In genomic region chr2:14820946-14821345, GRCm38 (mm10) we compare ENCODE assay signal across 24 mouse cellular contexts.
DNase-seq lines count a peak whose midpoint lies in the region; ATAC-seq lines count a peak whose summit lies in the region.
"Had no signal": no experiment of that assay in that cellular context is flagged by ENCODE, and none has a peak within 500 bp of the region (broad histone marks: within the 10 kb centered on the region; RNA-seq: fewer than 3 reads in every experiment).

No protein-coding gene starts in this region.

- no peaks in the 10 kb centered on the region for H3K36me3 ChIP-seq in heart, embryonic 14.5 days (ENCODE audit: control insufficient read depth, insufficient read depth, low read length)
- H3K36me3 ChIP-seq in hindbrain, embryonic 12.5 days = no peaks in the 10 kb centered on the region
- H3K36me3 ChIP-seq: embryonic facial prominence, embryonic 15.5 days; forebrain, embryonic 10.5 days; forebrain, embryonic 15.5 days; G1E had no signal

- no peak overlapping the region for H3K9ac ChIP-seq in heart, embryonic 14.5 days (ENCODE audit: low read length)
- H3K9ac ChIP-seq in hindbrain, embryonic 12.5 days = no peak overlapping the region
- H3K9ac ChIP-seq: embryonic facial prominence, embryonic 15.5 days; forebrain, embryonic 15.5 days had no signal

- H3K27me3 ChIP-seq in heart, embryonic 14.5 days (ENCODE audit: control insufficient read depth, insufficient read depth, low read length) = no peaks in the 10 kb centered on the region
- H3K27me3 ChIP-seq in hindbrain, embryonic 12.5 days = no peaks in the 10 kb centered on the region
- H3K27me3 ChIP-seq: embryonic facial prominence, embryonic 15.5 days; forebrain, embryonic 15.5 days had no signal

- no peak overlapping the region for H3K4me2 ChIP-seq in heart, embryonic 14.5 days (ENCODE audit: low read length)
- no peak overlapping the region for H3K4me2 ChIP-seq in hindbrain, embryonic 12.5 days (replicated peaks)
- H3K4me2 ChIP-seq: embryonic facial prominence, embryonic 15.5 days; forebrain, embryonic 15.5 days had no signal

- H3K9me3 ChIP-seq in heart, embryonic 14.5 days (ENCODE audit: control insufficient read depth, low read length) = no peaks in the 10 kb centered on the region
- no peaks in the 10 kb centered on the region for H3K9me3 ChIP-seq in hindbrain, embryonic 12.5 days (replicated peaks)
- H3K9me3 ChIP-seq: embryonic facial prominence, embryonic 15.5 days; forebrain, embryonic 10.5 days; forebrain, embryonic 15.5 days; G1E had no signal

- DNase-seq in heart, adult 9 months (ENCODE audit: low spot score in 2 of 2) = no peak
- peak; percentile 61 for DNase-seq in ovary, adult 18-20 months (ENCODE audit: low spot score)
- no peak for DNase-seq in ovary, postnatal 10 days (ENCODE audit: low spot score)
- peak; percentile 76 for DNase-seq in adrenal gland, adult 8-10 months
- peak; percentile 31 for DNase-seq in adrenal gland, postnatal 25 days
- DNase-seq in spleen, adult 12 weeks (ENCODE audit: low spot score) = no peak
- DNase-seq: B cell, adult 2 months; cerebellum, adult 2 months; cerebellum, postnatal 10 days; gastrocnemius, postnatal 36 days; heart, adult 2 months; heart, postnatal 36 days; kidney, adult 8-10 months had no signal

- no peak overlapping the region for H3K4me3 ChIP-seq in heart, embryonic 14.5 days (ENCODE audit: control insufficient read depth in 1 of 2, insufficient read depth in 1 of 2, low read depth in 1 of 2, low read length in 2 of 2)
- no peak overlapping the region for H3K4me3 ChIP-seq in hindbrain, embryonic 12.5 days
- H3K4me3 ChIP-seq: embryonic facial prominence, embryonic 15.5 days; erythroblast, embryonic 14.5 days; forebrain, embryonic 10.5 days; forebrain, embryonic 15.5 days; heart, adult 2 months had no signal

- ATAC-seq in heart, embryonic 14.5 days (ENCODE audit: insufficient number of reproducible peaks, insufficient read depth, low FRiP score, low read depth) = no peak
- ATAC-seq in hindbrain, embryonic 12.5 days (ENCODE audit: low FRiP score) = no peak
- ATAC-seq: CD4-positive, CD25-positive, alpha-beta regulatory T cell, adult 4 months; forebrain, embryonic 15.5 days; hindbrain, embryonic 16.5 days; inflammation-experienced regulatory T-cells, adult 6 months; intestine, postnatal 0 days had no signal

- H3K27ac ChIP-seq in heart, embryonic 14.5 days (replicated peaks in 1 of 2; ENCODE audit: control insufficient read depth in 1 of 2, insufficient read depth in 1 of 2, low read depth in 2 of 2, low read length in 2 of 2) = peak overlapping the region; percentile 41 to 59
- no peak overlapping the region for H3K27ac ChIP-seq in hindbrain, embryonic 12.5 days
- H3K27ac ChIP-seq: embryonic facial prominence, embryonic 15.5 days; forebrain, embryonic 10.5 days; forebrain, embryonic 15.5 days; heart, adult 2 months had no signal

- H3K4me1 ChIP-seq in heart, embryonic 14.5 days (ENCODE audit: control insufficient read depth in 2 of 2, insufficient read depth in 2 of 2, low read length in 2 of 2) = peaks cover 5 to 27% of the 10 kb centered on the region in 2 experiments
- H3K4me1 ChIP-seq in hindbrain, embryonic 12.5 days = no peaks in the 10 kb centered on the region

- 28% methylated on average over 2 of the region's 2 CpGs for WGBS in heart, embryonic 14.5 days
- WGBS in hindbrain, embryonic 12.5 days = 85% methylated on average over 2 of the region's 2 CpGs

Comparison
In these comparisons a context has a peak if more than half of its experiments do, and no peak if none do; other contexts are left out.
1. DNase-seq: peak in ovary, adult 18-20 months (single experiment), adrenal gland, adult 8-10 months (single experiment) and adrenal gland, postnatal 25 days (single experiment); none in heart, adult 9 months (0 of 2), ovary, postnatal 10 days (single experiment) and spleen, adult 12 weeks (single experiment).